Mouse (Mus musculus) cortical plate, adult 2 months (tissue): Measurements from ENCODE around the gene Cask.

Source experiments
- CTCF ChIP-seq: fragments of 200-500 bp; IDR thresholded peaks from 2 replicates; pipeline ENCODE4 v1.5.1; 2011; ENCODE audit warnings: mild to moderate bottlenecking, control low read depth, low read length; ENCODE audit not compliant: insufficient read depth; ENCODE audit errors: extremely low read depth
- POLR2A ChIP-seq: fragments of 200-500 bp; IDR thresholded peaks from 2 replicates; pipeline ENCODE4 v1.6.1; 2011; ENCODE audit warnings: mild to moderate bottlenecking, low read length, control low read depth; ENCODE audit not compliant: insufficient read depth; ENCODE audit errors: extremely low read depth

GRCm38 (mm10) chrX:13492922-13493321 lies 358.2 kb downstream of the Cask start:
- no peak for TF ChIP-seq CTCF
- no peak for TF ChIP-seq POLR2A
